Mouse (Mus musculus) cerebellum, adult 2 months (tissue): ENCODE data around the gene Nrsn2.

ENCODE experiments used
- CTCF ChIP-seq: fragments of 200-500 bp; IDR thresholded peaks from 2 replicates; pipeline ENCODE4 v1.5.1; 2011; ENCODE audit warnings: low read depth, mild to moderate bottlenecking, control low read depth, low read length, moderate library complexity, borderline replicate concordance; ENCODE audit not compliant: insufficient read depth
- POLR2A ChIP-seq: fragments of 200-500 bp; IDR thresholded peaks from 2 replicates; pipeline ENCODE4 v1.6.1; 2011; ENCODE audit warnings: low read length, control low read depth, borderline replicate concordance; ENCODE audit not compliant: insufficient read depth

DNA sequence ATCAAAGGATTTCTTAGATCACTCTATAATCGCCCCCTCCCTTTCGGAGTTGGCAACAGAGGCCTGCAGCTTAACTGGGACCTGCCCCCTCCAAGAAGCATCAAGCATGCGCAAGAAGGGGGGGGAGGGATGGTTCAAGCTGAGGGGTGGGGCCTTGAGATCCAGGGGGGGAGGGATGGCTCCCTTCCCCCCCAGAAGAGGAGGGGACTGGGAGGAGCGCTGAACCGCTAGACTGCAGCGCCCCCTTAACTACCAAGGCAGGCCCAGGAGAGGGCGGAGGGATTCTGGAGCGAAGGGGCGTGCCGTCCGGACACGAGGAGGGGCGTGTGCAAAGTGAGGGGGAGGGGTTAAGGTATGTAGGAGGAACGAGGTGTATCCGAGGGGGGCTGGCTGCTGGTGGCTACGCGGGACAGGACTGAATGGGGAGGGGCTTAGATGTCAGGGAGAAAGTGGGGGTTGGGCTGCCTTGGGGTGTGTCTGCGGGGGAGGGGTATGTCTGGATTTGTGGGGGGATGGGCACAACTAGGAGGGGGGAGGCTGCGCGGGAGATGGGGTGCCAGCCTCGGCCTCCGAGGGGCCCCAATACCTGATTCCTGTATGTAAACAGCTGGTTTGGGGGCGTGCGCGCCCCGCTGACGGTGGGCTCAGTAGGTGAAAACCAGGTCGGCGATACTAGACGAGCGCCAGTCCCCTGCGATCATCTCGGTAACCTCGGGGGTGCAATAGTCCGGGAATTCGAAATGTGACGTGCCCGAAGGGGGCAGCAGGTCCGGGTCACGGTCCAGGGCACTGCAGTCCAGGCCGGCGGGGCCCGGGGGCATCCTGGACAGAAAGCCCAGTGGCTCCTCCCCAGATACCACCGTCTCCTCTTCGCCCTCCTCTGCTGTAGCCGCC lies 19.9 kb upstream of the Nrsn2 start:
- TF ChIP-seq CTCF (no peak), POLR2A (no peak)
